ENCODE assay signal across 22 mouse cellular contexts in the genomic region with DNA sequence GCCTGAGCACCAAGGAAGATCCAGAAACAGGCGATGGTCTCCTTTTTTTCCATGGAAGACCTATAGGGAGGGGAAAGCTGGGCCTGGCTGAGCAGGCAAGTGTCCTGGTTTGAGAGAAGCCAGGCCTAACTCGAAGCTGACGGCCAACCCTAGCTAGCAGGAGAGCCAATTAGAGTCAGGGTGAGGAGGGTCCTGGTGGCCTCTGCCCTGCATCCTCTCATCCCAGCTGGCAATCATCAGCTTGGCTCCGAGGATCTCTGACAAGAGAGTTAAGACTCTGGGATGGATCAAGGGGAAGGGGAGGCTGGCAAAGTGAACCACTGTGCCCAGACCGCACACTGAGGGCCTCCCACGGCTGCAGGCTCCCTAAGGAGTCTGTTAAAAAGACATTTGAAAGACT.
DNase-seq lines count a peak whose midpoint lies in the region; ATAC-seq lines count a peak whose summit lies in the region.
"Had no signal": no experiment of that assay in that cellular context is flagged by ENCODE, and none has a peak within 500 bp of the region (broad histone marks: within the 10 kb centered on the region; RNA-seq: fewer than 3 reads in every experiment).

No protein-coding gene starts in this region.

- no peak overlapping the region for H3K4me2 ChIP-seq in kidney, embryonic 15.5 days
- no peak overlapping the region for H3K4me2 ChIP-seq in embryonic facial prominence, embryonic 13.5 days
- H3K4me2 ChIP-seq: embryonic facial prominence, embryonic 15.5 days; heart, embryonic 13.5 days; hindbrain, embryonic 15.5 days had no signal

- WGBS in kidney, embryonic 15.5 days, result 44% methylated on average over 6 of the region's 6 CpGs
- WGBS in embryonic facial prominence, embryonic 13.5 days, result 50% methylated on average over 6 of the region's 6 CpGs

- H3K4me1 ChIP-seq in kidney, embryonic 15.5 days, result peaks cover 36% of the 10 kb centered on the region
- H3K4me1 ChIP-seq in embryonic facial prominence, embryonic 13.5 days, result peaks cover 40% of the 10 kb centered on the region
- H3K4me1 ChIP-seq: hindbrain, embryonic 15.5 days had no signal

- peak; percentile 47 for DNase-seq in embryo, embryonic 10 days (ENCODE audit: low spot score)
- DNase-seq in embryo, embryonic 10.5 days (ENCODE audit: low spot score), result no peak
- DNase-seq in kidney, postnatal 36 days, result no peak
- DNase-seq in right cerebral cortex, postnatal 4 days, result no peak
- no peak for DNase-seq in frontal cortex, adult 2 months (ENCODE audit: extremely low spot score in 1 of 2, low spot score in 1 of 2)
- DNase-seq: adrenal gland, postnatal 25 days; B cell, adult 2 months; cerebellum, adult 18-20 months; cerebellum, adult 9-11 months; gastrocnemius, postnatal 36 days; heart, adult 11 months; heart, postnatal 36 days had no signal

- peak; percentile 23; the same call in 1 of the 2 replicates for ATAC-seq in kidney, embryonic 15.5 days (replicated peaks; ENCODE audit: low FRiP score)
- ATAC-seq in embryonic facial prominence, embryonic 13.5 days (ENCODE audit: insufficient number of reproducible peaks, insufficient read depth, low FRiP score, low TSS enrichment, low read depth), result no peak
- ATAC-seq: CD4-positive, CD25-positive, alpha-beta regulatory T cell, adult 4 months; forebrain, embryonic 14.5 days had no signal

- no peaks in the 10 kb centered on the region for H3K36me3 ChIP-seq in kidney, embryonic 15.5 days
- H3K36me3 ChIP-seq in embryonic facial prominence, embryonic 13.5 days, result no peaks in the 10 kb centered on the region
- H3K36me3 ChIP-seq: embryonic facial prominence, embryonic 15.5 days; forebrain, embryonic 10.5 days; G1E; heart, embryonic 13.5 days; hindbrain, embryonic 15.5 days had no signal

- peaks cover 59% of the 10 kb centered on the region for H3K27me3 ChIP-seq in kidney, embryonic 15.5 days
- peaks cover 56% of the 10 kb centered on the region for H3K27me3 ChIP-seq in embryonic facial prominence, embryonic 13.5 days

- no peak overlapping the region for H3K4me3 ChIP-seq in kidney, embryonic 15.5 days (replicated peaks)
- H3K4me3 ChIP-seq in embryonic facial prominence, embryonic 13.5 days, result no peak overlapping the region
- H3K4me3 ChIP-seq: embryonic facial prominence, embryonic 15.5 days; erythroblast, embryonic 14.5 days; forebrain, embryonic 10.5 days; heart, embryonic 13.5 days; hindbrain, embryonic 15.5 days had no signal

- no peaks in the 10 kb centered on the region for H3K9me3 ChIP-seq in kidney, embryonic 15.5 days (replicated peaks)
- no peaks in the 10 kb centered on the region for H3K9me3 ChIP-seq in embryonic facial prominence, embryonic 13.5 days
- H3K9me3 ChIP-seq: embryonic facial prominence, embryonic 15.5 days; forebrain, embryonic 10.5 days; G1E; heart, embryonic 13.5 days; hindbrain, embryonic 15.5 days had no signal

- H3K9ac ChIP-seq in kidney, embryonic 15.5 days, result no peak overlapping the region
- no peak overlapping the region for H3K9ac ChIP-seq in embryonic facial prominence, embryonic 13.5 days
- H3K9ac ChIP-seq: embryonic facial prominence, embryonic 15.5 days; heart, embryonic 13.5 days; hindbrain, embryonic 15.5 days had no signal

- H3K27ac ChIP-seq in kidney, embryonic 15.5 days, result no peak overlapping the region
- peak overlapping the region; percentile 86 for H3K27ac ChIP-seq in embryonic facial prominence, embryonic 13.5 days
- H3K27ac ChIP-seq: embryonic facial prominence, embryonic 15.5 days; heart, embryonic 13.5 days; hindbrain, embryonic 15.5 days had no signal
